Mouse (Mus musculus) megakaryocyte, adult 5-6 weeks (primary cell): Measurements from ENCODE around the gene Pgpep1l. TPM values are rescaled to one million over a fixed set of nuclear protein-coding genes. Genes with fewer than 3 reads are reported as not detected.

Source experiments
- ATAC-seq: 2 replicates; pipeline ENCODE4 v1.8.0; 2016; ENCODE audit warnings: mild to moderate bottlenecking, inconsistent platforms; ENCODE audit not compliant: poor library complexity, severe bottlenecking
- total RNA-seq, 2 experiments: library from RNA; stranded (forward) in 1 of 2; stranded (reverse) in 1 of 2; fragments of 153-499, 151-499 nt in 1 of 2; fragments of 221-1000, 200-1000 nt in 1 of 2; gene quantifications; 2 replicates each; pipeline versions ENCODE4 v1.2.3 to v1.2.4; 2015 to 2017

Gene Pgpep1l
- total RNA-seq, 2 experiments from 2014 or later = not detected

DNA sequence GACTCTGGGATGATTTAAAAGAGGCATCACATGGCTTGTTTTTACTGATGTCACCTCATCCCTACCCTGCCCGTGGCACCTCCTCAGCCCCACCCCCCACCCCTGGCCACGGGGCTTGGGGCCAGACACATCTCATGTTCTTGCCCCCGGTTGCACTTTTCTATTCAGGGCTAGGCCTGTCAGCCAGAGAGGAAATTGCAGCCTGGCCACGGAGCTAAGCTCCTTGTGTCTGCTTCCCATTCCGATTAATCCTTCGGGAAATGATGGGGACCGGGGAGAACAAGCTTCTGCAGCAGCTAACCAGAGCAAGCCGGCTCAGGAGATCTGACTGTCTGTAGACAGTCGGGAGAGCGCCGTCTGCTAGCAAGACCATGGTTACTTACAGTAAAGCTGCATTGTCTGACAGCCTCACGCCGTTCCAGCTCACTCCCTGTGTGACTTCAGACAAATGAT lies 40.7 kb downstream of the Pgpep1l start:
- no peak for ATAC-seq

DNA sequence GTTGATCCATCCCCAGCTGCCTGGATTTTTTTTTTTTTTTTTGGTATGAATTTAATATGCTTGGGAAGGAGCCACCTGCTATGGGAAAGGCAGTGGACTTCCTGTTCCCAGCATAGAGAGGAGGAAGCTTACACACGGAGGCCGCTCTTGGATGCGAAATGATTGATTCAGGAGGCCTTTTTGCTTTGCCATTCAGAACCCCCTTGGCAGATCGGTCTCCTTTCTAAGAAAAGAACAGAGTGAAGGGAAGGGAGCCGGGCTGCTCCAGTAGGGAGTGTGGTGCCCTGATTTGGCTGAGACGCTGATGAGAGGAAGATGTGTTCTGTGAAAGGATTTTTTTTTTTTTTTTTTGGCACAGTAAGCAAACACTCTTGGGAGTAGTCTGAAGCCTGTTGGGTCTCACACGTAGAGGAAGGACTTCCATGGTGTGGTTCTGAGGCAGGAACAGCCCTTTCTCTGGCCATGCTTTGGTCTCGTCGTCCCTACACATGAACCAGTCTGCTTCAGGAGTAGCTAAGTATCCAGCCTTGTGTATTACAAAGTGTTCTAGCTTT lies 42.3 kb downstream of the Pgpep1l start:
- no peak for ATAC-seq

- no peak for ATAC-seq
Observed at GRCm38 (mm10) chr7:68218879-68219278, 45.2 kb downstream of the Pgpep1l start.

GRCm38 (mm10) chr7:68215522-68216070 lies 48.4 kb downstream of the Pgpep1l start:
- no peak for ATAC-seq

GRCm38 (mm10) chr7:68213842-68214241 lies 50.2 kb downstream of the Pgpep1l start:
- no peak for ATAC-seq

GRCm38 (mm10) chr7:68211883-68212282 lies 52.1 kb downstream of the Pgpep1l start:
- ATAC-seq = no peak

DNA sequence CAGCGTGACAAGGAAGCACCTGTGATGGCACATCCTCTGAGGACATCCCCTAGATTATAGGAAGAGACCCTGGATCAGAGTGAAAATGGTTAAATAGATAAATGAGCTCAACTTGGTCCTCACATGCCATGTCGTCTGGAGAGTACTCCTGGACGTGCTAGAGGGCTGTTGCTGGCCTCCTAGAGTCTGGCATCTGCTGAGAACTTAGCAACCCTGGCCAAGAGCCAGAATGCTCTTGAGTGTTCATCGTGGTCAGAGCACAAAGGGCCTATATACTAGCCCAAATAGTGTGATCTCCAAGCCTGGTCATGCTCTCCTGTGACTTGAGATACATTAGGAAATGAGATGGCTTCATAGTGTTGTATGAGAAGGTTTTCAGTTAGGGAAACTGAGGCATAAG lies 53.6 kb downstream of the Pgpep1l start:
- no peak for ATAC-seq

GRCm38 (mm10) chr7:68209039-68209438 lies 55.0 kb downstream of the Pgpep1l start:
- peak; percentile 64 for ATAC-seq

DNA sequence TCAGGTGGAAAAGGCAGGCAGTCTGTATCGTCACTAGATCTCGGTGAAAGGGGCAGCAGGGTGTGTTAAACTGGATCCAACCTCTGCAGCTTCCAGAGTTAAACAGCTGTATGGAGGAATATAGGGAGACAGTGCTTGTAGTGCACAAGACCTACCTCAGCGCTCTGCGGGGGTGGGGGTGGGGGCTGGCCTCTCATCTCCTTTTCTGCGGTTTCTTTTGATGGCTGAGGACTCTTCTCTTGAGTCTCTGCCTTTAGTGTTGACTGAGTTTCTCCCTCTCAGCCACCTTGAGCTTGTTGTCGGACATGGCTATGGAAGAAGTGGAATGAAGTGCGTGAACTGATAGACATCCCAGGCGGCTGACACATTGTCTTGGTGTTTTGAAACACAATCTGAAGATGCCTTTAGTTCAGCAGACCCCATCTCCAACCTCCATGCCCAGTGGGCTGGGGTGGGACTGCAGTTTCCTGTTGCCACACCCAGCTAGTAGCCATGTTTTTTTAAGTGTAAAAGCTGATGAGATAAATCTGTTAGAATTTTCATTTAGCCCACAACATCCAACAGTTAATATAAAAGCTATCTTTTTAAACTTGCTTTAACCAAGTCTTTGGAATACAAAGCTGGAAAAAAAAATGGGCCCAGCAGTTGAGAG lies 58.1 kb downstream of the Pgpep1l start:
- ATAC-seq = no peak

- ATAC-seq = no peak
Observed at GRCm38 (mm10) chr7:68199609-68200008, 64.4 kb downstream of the Pgpep1l start.

GRCm38 (mm10) chr7:68193958-68194695 lies 69.9 kb downstream of the Pgpep1l start:
- peak; percentile 78 for ATAC-seq

DNA sequence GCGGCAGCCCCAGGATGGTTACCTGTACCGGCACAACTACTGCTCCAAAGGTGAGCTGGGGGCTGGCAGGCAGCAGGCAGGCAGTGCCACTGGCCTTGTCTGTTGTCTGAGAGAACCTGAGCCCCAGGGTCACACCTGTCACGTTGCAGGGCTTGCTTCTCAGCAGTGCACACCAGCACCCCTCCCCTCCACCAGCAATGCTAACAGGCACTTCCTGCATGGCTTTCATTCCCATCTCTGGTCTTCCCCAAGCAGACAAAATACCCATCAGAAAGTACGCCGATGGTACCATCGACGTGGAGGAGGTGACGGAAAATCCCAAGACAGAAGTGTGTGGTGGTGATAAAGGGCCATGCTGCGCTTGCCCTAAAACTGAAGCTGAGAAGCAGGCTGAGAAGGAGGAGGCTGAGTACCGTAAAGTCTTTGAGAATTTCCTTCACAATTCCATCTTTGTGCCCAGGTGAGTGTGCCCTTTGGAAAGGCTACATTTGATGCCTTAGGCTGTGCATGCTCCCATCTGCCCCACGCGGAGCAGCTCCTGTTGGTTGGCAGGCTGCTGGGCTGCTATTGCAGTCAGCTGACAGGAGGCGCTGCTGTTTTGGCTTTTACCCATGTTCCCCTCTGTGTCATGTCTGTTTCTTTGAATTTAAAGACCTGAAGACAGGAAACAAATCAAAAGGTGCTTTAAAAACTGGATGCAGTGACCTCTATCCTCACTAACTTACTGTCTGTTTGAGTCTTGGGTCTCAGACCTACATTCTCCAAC lies 74.2 kb downstream of the Pgpep1l start:
- ATAC-seq = 0 out of 2 replicates have a peak, but pooled peaks have one; percentile 20

DNA sequence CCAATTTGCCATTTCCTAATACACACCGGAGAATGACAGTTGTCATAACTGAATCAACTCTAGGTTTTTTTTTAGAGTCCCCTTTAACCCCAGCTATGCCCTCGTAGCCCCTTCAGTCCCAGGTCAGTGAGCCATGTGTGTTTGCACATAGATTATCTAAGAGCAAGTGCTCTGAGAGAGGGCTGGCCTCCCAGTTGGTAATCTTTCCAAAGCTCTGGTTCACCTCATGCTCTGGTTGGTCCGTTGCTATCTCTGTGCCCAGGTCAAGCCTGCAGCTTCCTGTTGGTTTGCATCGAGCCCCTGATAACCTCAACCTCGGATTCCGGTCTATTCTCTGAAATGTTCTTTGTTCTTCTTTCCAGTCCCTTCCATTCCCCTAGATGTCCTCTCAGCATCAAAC lies 74.8 kb downstream of the Pgpep1l start:
- peak; percentile 60 for ATAC-seq

Other genes with a start within 250 kb of the Pgpep1l start
- 0.18 and 0.98 TPM in 2 replicates for gene Fam169b, start 9.6 kb upstream of the Pgpep1l start, total RNA-seq (2015)
- 0.04 and 0.61 TPM in 2 replicates for gene Fam169b, start 9.6 kb upstream of the Pgpep1l start, total RNA-seq (2017)